Mouse (Mus musculus): ENCODE measurements around the gene Rnf217. TPM values are rescaled to one million over a fixed set of nuclear protein-coding genes. Genes with fewer than 3 reads are reported as not detected.
A peak's percentile ranks its signal among the peaks of the same experiment; 100 is the strongest.

Rnf217 gene
- polyA plus RNA-seq, 1 experiment: 2.5 TPM

GRCm38 (mm10) chr10:31603855-31604254 is 5.1 kb downstream of the Rnf217 start:
- DNase-seq: no peak
- TF ChIP-seq CTCF (IDR thresholded peaks at IDR 0.05; ENCODE audit: insufficient read depth, low read length): no peak
- TF ChIP-seq POLR2A (IDR thresholded peaks at IDR 0.05; ENCODE audit: borderline replicate concordance, extremely low read depth, low read depth, low read length): no peak
- peaks cover 20% of the 10 kb centered on the region for H3K4me1 ChIP-seq (ENCODE audit: control insufficient read depth, insufficient read depth, low read length)
- H3K4me3 ChIP-seq (replicated peaks; ENCODE audit: extremely low read depth, low read depth, low read length): no peak overlapping the region
- 83% methylated on average over 4 of the region's 4 CpGs for WGBS

- H3K4me1 ChIP-seq (ENCODE audit: control insufficient read depth, insufficient read depth, low read length): peaks cover 2% of the 10 kb centered on the region; the same call in 1 of the 2 replicates
- DNase-seq: no peak
- H3K4me3 ChIP-seq (replicated peaks; ENCODE audit: extremely low read depth, low read depth, low read length): no peak overlapping the region
- TF ChIP-seq POLR2A (IDR thresholded peaks at IDR 0.05; ENCODE audit: borderline replicate concordance, extremely low read depth, low read depth, low read length) (no peak), CTCF (IDR thresholded peaks at IDR 0.05; ENCODE audit: insufficient read depth, low read length) (no peak)
- WGBS: 50% methylated on average over 6 of the region's 6 CpGs
Observed at GRCm38 (mm10) chr10:31600116-31600515, 8.9 kb downstream of the Rnf217 start.

GRCm38 (mm10) chr10:31597886-31598285 is 11.1 kb downstream of the Rnf217 start:
- TF ChIP-seq CTCF (IDR thresholded peaks at IDR 0.05; ENCODE audit: insufficient read depth, low read length): no peak
- TF ChIP-seq POLR2A (IDR thresholded peaks at IDR 0.05; ENCODE audit: borderline replicate concordance, extremely low read depth, low read depth, low read length): no peak
- Histone ChIP-seq H3K4me1 (ENCODE audit: control insufficient read depth, insufficient read depth, low read length) (peaks cover 15% of the 10 kb centered on the region), H3K4me3 (replicated peaks; ENCODE audit: extremely low read depth, low read depth, low read length) (no peak overlapping the region)
- 83% methylated on average over 2 of the region's 2 CpGs for WGBS
- no peak for DNase-seq

GRCm38 (mm10) chr10:31596804-31597203 is 12.2 kb downstream of the Rnf217 start:
- no peak for DNase-seq
- no peak overlapping the region for H3K4me3 ChIP-seq (replicated peaks; ENCODE audit: extremely low read depth, low read depth, low read length)
- TF ChIP-seq POLR2A (IDR thresholded peaks at IDR 0.05; ENCODE audit: borderline replicate concordance, extremely low read depth, low read depth, low read length) (no peak), CTCF (IDR thresholded peaks at IDR 0.05; ENCODE audit: insufficient read depth, low read length) (no peak)
- H3K4me1 ChIP-seq (ENCODE audit: control insufficient read depth, insufficient read depth, low read length): peaks cover 21% of the 10 kb centered on the region
- WGBS: 60% methylated on average over 4 of the region's 4 CpGs

- Histone ChIP-seq H3K4me1 (ENCODE audit: control insufficient read depth, insufficient read depth, low read length) (peaks cover 21% of the 10 kb centered on the region), H3K4me3 (replicated peaks; ENCODE audit: extremely low read depth, low read depth, low read length) (no peak overlapping the region)
- WGBS: 91% methylated on average over 4 of the region's 4 CpGs
- no peak for TF ChIP-seq CTCF (IDR thresholded peaks at IDR 0.05; ENCODE audit: insufficient read depth, low read length)
- no peak for TF ChIP-seq POLR2A (IDR thresholded peaks at IDR 0.05; ENCODE audit: borderline replicate concordance, extremely low read depth, low read depth, low read length)
- DNase-seq: no peak
Observed at GRCm38 (mm10) chr10:31595326-31595725, 13.7 kb downstream of the Rnf217 start.

GRCm38 (mm10) chr10:31592741-31593524 is 16.1 kb downstream of the Rnf217 start:
- 30% methylated on average over 9 of the region's 9 CpGs for WGBS
- TF ChIP-seq POLR2A (IDR thresholded peaks at IDR 0.05; ENCODE audit: borderline replicate concordance, extremely low read depth, low read depth, low read length) (no peak), CTCF (IDR thresholded peaks at IDR 0.05; ENCODE audit: insufficient read depth, low read length) (no peak)
- no peak overlapping the region for H3K4me3 ChIP-seq (replicated peaks; ENCODE audit: extremely low read depth, low read depth, low read length)

GRCm38 (mm10) chr10:31592095-31592740 is 16.8 kb downstream of the Rnf217 start:
- no peak for DNase-seq
- Histone ChIP-seq H3K4me1 (ENCODE audit: control insufficient read depth, insufficient read depth, low read length) (peaks cover 21% of the 10 kb centered on the region), H3K4me3 (replicated peaks; ENCODE audit: extremely low read depth, low read depth, low read length) (no peak overlapping the region)
- TF ChIP-seq CTCF (IDR thresholded peaks at IDR 0.05; ENCODE audit: insufficient read depth, low read length): no peak
- no peak for TF ChIP-seq POLR2A (IDR thresholded peaks at IDR 0.05; ENCODE audit: borderline replicate concordance, extremely low read depth, low read depth, low read length)
- WGBS: 37% methylated on average over 3 of the region's 3 CpGs

More at GRCm38 (mm10) chr10:31592741-31593524, 16.1 kb downstream of the Rnf217 start:
- H3K4me1 ChIP-seq (ENCODE audit: control insufficient read depth, insufficient read depth, low read length): peaks cover 21% of the 10 kb centered on the region
- DNase-seq: peak; percentile 38

GRCm38 (mm10) chr10:31580722-31581121 is 28.3 kb downstream of the Rnf217 start:
- TF ChIP-seq CTCF (IDR thresholded peaks at IDR 0.05; ENCODE audit: insufficient read depth, low read length) (no peak), POLR2A (IDR thresholded peaks at IDR 0.05; ENCODE audit: borderline replicate concordance, extremely low read depth, low read depth, low read length) (no peak)
- no peak for DNase-seq
- Histone ChIP-seq H3K4me3 (replicated peaks; ENCODE audit: extremely low read depth, low read depth, low read length) (no peak overlapping the region), H3K4me1 (ENCODE audit: control insufficient read depth, insufficient read depth, low read length) (no peaks in the 10 kb centered on the region; the same call in 1 of the 2 replicates)
- 95% methylated on average over 4 of the region's 4 CpGs for WGBS

- 88% methylated on average over 1 of the region's 1 CpGs for WGBS
- no peaks in the 10 kb centered on the region; the same call in 1 of the 2 replicates for H3K4me1 ChIP-seq (ENCODE audit: control insufficient read depth, insufficient read depth, low read length)
- DNase-seq: no peak
- H3K4me3 ChIP-seq (replicated peaks; ENCODE audit: extremely low read depth, low read depth, low read length): no peak overlapping the region
- no peak for TF ChIP-seq POLR2A (IDR thresholded peaks at IDR 0.05; ENCODE audit: borderline replicate concordance, extremely low read depth, low read depth, low read length)
- no peak for TF ChIP-seq CTCF (IDR thresholded peaks at IDR 0.05; ENCODE audit: insufficient read depth, low read length)
Observed at GRCm38 (mm10) chr10:31580073-31580472, 28.9 kb downstream of the Rnf217 start.
